Mouse (Mus musculus): ENCODE data around the gene Nanp.

The Nanp gene

GRCm38 (mm10) chr2:150997618-150998017 lies 41.6 kb downstream of the Nanp start:
- no peak for DNase-seq

GRCm38 (mm10) chr2:150995324-150995723 lies 43.9 kb downstream of the Nanp start:
- no peak for DNase-seq

- DNase-seq = no peak
Observed at GRCm38 (mm10) chr2:150991050-150991449, 48.1 kb downstream of the Nanp start.

GRCm38 (mm10) chr2:150990506-150990905 lies 48.7 kb downstream of the Nanp start:
- no peak for DNase-seq

- no peak for DNase-seq
Observed at GRCm38 (mm10) chr2:150985359-150985758, 53.8 kb downstream of the Nanp start.

GRCm38 (mm10) chr2:150982051-150982450 lies 57.1 kb downstream of the Nanp start:
- DNase-seq = no peak

- no peak for DNase-seq
Observed at GRCm38 (mm10) chr2:150981524-150981923, 57.7 kb downstream of the Nanp start.

GRCm38 (mm10) chr2:150979861-150980620 lies 59.2 kb downstream of the Nanp start:
- no peak for DNase-seq
